Mouse (Mus musculus): ENCODE results near the gene Gm17455. TPM values are rescaled to one million over a fixed set of nuclear protein-coding genes. Genes with fewer than 3 reads are reported as not detected.

The Gm17455 gene
- total RNA-seq (2021) = not detected
- long read RNA-seq, experiment 1 = 0 reads
- long read RNA-seq, experiment 2 = 0 reads

- no peak for DNase-seq
These were observed at the start of gene Gm17455 for GRCm38 (mm10) chr10:60399449-60399848. Gene Gm17455, plus strand, starts transcription at chr10:60399726.

DNA sequence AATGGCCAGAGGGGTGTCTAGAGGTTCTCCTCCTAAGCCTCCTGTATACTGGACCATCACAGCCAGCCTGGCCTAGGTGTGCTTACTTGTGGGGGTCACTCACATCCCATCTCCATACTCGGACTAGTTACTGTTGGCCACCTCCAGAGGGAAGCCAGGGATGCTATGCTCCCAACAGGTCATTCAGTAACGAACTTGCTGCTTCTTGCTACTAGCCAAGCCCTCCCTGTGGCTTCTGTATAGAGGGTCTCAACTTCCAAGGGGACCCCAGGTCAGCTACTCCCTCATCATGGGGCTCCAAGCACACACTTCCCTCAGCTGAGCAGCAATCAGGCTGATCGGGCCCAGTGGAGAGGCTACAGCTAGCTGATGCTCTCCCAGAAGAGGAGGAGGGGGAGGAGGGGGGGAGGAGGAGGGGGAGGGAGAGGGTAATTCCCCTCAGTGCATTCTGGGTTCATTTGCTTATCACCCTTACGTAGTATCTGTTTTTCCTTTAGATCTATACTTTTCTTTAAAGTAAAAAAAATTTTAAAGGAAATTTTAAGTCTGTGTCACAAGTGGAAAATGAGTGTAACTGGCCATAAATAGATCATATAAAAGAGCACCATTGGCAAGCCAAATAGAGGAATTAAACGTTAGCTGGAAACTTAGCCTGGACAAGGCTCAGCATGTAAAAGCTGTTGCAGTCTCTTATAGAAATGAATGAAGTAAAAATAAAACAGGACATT, 49.3 kb upstream of the Gm17455 start:
- no peak for DNase-seq

- peak; percentile 96 to 97 for DNase-seq
These were observed 48.7 kb upstream of the Gm17455 start for GRCm38 (mm10) chr10:60350805-60351167.

DNA sequence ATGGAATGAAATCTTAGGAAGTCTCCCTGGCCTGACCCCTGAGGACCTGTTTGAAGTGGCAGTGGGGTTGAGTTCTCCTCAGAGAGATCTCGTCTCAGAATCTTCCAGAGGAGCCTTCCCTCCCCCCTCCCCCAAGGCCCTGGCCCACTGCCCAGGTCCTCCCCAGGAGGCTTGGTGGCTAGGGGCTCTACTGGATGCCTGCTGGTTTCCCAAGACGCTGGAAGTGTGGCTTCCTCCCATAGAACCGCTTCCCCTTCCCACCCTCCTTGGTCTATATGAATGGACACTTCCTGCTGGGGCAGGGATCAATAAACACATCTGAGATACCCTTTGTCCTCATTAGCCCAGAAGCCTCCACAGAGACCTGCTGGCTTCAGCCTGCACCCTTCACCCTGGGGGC, 48.3 kb upstream of the Gm17455 start:
- DNase-seq = peak in 1 of 2 experiments; percentile 37

- peak; percentile 48 to 58 for DNase-seq
These were observed 47.6 kb upstream of the Gm17455 start for GRCm38 (mm10) chr10:60351761-60352455.

DNA sequence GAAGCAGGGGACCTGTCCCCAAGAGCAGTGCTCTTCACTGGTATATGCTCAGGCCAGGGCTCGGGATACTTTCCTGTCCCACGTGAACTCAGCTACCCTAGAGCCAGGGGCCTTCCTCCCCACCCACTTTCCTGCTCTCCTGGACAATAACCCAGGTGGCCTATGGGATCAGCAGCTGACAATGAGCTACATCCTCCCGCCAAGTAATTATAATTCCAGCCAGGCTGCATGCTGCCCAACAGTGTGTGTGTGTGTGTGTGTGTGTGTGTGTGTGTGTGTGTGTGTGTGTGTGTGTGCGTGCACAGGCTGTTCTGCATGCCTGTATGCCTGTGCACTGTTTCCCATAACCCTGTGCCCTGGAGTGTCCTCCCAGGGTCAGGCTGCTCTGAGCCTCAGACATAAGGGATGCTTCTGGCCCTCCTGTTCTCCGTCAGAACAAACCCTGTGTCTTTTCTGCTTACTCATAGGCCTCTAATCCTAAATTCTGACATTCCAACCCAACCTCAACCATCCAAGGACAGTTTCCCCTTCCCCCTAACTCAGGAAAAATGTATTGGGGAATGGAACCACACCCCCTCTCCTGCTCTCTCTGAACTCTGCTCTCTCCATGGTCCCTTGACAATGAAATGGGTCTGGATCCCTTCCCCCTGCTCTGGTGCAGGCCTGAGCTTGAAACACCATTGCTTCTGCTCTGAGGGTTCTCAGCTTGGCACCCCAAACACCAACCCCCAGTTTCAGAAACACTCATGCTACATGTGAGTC, 46.1 kb upstream of the Gm17455 start:
- DNase-seq = no peak

GRCm38 (mm10) chr10:60354003-60354325, 45.6 kb upstream of the Gm17455 start:
- no peak for DNase-seq

DNA sequence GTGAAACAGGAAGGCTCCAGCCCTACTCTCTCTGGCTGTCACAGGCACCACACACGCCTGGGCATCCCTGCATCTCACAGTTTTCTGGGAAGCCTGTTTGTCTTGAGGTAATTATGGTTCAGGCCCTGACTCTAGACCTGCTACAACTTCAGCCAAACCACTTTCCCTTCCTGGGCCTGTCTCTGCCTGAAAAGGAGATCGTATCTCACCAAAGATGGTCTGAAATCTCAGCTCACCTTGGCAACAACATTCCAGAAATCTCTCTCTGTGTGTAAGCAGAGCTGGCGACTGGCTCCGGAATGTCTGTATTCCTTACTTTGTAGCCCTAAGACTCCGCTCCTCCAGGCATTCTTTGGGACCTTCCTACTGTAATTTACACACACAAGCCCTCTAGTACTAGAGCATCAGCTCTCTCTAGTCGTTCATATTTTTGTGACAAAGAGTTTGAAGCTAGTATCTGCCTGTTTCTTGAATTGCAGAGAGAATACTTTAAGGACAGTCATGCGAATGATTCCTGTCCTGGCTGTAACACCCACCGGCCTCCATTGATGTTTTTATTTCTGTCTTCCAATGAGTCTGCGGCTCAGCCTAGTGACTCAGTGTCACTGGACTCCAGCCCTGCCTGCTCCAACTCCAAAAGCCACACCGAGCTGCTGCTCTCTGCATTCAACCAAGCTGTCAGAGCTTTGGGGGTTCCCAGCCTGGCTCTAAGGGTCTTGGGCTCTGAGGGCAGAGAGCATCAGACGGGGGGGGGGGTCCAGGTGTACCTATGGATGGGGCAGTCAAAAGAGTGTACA, 44.4 kb upstream of the Gm17455 start:
- peak; percentile 48 to 56 for DNase-seq

GRCm38 (mm10) chr10:60357441-60357840, 42.1 kb upstream of the Gm17455 start:
- peak in 1 of 2 experiments; percentile 44 for DNase-seq

DNA sequence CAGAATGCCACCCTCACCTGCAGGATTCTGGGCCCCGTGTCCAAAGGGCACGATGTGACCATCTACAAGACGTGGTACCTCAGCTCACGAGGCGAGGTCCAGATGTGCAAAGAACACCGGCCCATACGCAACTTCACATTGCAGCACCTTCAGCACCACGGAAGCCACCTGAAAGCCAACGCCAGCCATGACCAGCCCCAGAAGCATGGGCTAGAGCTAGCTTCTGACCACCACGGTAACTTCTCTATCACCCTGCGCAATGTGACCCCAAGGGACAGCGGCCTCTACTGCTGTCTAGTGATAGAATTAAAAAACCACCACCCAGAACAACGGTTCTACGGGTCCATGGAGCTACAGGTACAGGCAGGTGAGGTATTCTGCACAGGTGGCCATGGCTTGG, 41.6 kb upstream of the Gm17455 start:
- no peak for DNase-seq

GRCm38 (mm10) chr10:60358776-60359175, 40.8 kb upstream of the Gm17455 start:
- DNase-seq = no peak

- DNase-seq = no peak
These were observed 37.8 kb upstream of the Gm17455 start for GRCm38 (mm10) chr10:60361615-60362309.

DNA sequence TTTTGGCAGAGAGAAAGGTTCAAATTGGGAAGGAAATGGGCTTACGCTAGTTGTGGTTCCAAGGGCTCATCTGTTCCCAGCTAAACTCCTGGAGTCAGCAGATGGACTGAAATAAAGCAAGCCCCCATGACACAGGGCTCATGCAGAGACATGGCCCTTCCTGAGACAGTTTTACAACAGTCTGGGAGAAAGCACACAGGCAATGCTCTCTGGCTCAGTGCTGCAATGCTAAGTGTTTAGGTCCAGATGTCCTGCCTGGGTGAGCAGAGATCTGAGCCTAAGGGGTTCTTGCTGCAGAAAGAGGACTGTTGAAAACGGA, 37.3 kb upstream of the Gm17455 start:
- DNase-seq = no peak

DNA sequence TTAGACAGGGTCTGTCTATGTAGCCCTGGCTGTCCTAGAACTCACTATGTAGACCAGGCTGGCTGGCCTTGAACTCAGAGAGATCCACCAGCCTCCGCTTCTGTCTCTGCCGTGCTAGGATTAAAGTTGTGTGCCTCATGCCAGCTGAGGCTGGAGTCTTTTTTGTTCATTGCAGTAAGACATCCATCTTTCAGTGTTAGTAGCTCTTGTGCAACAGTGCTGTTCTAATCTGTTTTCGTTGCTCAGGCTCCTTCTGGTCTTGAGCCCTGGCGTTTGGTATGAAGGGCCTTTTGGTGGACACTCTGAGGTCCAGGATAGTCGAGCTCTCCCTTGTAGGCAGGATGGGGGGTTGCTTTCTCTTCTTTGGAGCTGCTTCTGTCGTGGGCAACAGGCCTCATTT, 36.1 kb upstream of the Gm17455 start:
- no peak for DNase-seq

DNA sequence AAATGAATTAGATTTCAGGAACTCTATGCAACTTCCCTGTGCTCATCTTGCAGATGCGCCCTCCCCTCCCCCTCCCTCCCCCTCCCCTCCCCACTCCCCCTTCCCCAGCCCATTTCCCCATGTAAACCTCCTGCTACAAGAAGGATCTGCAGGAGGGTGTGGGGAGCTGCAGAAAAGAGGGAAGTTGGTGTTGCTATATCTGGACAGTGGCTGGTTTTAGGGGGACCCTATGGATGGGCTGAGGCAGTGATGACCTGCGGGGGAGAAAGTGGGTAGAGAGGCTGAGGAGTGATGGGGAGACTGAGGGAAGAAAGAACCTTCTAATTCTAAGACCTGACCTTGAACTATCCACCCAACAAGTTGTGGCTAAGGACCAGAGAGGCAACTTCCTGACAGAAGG, 32.4 kb upstream of the Gm17455 start:
- no peak for DNase-seq

DNA sequence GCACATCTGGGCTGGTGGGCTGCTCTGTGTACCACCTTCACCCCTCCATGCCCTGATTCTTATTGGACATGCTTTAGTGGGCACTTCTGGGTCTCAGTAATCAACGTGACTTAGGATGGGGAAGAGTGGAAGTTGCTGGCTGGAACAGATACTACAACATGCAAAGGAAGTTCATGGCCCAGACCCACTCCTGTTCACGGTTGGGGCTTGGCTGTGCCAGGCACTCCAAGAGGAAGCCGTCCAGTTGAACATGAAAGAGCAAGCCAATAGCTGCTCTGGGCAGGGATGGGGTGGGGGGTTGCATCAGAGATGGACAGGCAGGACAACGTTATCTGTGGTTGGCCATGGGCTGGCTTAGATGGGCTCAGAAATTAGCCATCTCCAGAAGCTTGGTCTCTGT, 31.6 kb upstream of the Gm17455 start:
- no peak for DNase-seq

GRCm38 (mm10) chr10:60369405-60369804, 30.1 kb upstream of the Gm17455 start:
- no peak for DNase-seq

DNA sequence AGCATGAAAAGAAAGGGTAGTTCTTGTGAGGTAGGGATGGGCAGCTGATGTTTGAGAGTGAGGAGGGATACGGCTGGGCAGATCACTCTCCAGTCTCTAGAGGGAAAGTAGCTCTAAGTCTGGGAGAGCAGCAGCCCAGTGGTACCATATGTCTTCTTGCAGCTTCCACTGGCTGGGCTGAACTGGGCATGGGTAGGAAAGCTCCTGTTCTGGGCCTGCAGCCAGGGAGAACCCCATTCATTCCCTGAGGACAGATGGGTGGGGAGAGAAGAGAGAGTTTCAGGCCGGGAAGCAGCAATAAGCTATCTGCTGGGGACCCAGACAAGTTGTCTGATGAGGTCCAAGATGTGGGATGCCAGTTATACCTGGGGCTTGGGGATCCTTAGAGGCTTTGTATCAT, 29.4 kb upstream of the Gm17455 start:
- no peak for DNase-seq

DNA sequence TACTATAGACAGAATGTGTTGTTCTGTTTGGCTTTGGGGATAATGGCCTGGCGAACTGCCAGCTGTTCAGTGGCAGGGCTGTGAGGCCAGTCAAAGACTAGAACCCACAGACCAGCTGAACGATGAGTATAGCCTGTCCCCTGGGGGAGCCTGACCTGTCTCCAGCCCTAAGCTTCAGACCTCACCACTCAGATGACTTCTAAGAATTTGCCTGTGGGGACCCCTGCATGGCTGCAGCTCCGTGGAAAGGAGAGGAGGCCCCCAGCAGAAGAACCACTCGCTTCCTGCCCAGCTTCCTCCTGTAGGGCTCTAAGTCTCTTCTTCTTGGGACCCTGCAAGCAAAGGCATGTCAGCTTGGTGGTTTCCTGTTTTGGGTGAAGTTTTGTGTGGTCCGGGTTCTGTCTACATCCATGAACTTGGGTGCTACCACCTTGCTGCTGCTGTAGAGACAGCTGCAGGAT, 28.9 kb upstream of the Gm17455 start:
- DNase-seq = no peak

- DNase-seq = peak in 1 of 2 experiments; percentile 46
These were observed 27.7 kb upstream of the Gm17455 start for GRCm38 (mm10) chr10:60371596-60372386.

DNA sequence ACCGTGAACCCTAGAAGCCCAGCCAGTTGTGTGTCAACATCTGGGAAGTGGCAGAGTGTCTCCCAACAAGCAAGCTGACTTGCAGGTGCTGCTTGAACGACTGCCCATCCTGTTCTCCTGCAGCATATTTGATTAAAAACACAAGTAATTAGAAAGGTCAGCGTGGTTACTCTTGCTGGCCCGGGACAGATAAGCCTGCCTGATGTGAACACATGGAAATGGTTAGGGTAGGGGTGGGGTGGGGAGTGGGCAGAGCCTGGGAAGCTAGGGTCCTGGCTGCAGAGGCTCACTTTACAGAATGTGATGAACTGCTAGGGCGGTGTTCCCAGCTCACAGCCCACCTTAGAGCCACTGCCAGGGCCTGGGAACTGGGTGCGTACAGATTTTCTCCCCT, 26.0 kb upstream of the Gm17455 start:
- no peak for DNase-seq

All from adrenal gland, postnatal 36 days (tissue).